Mouse (Mus musculus) liver, adult 2 months (tissue): ENCODE measurements around the gene Ush1g. TPM values are rescaled to one million over a fixed set of nuclear protein-coding genes. Genes with fewer than 3 reads are reported as not detected.

ENCODE experiments used
- DNase-seq: peaks from one replicate; pipeline ENCODE4 v3.0.0-alpha.2; 2011; ENCODE audit warnings: low read depth, low spot score; ENCODE audit errors: extremely low read depth
- H3K27ac ChIP-seq: fragments of 200-500 bp; replicated peaks from 2 replicates; pipeline ENCODE4 v1.5.1; 2012; ENCODE audit warnings: low read depth, mild to moderate bottlenecking, control low read depth, inconsistent platforms, low read length; ENCODE audit not compliant: insufficient read depth
- H3K27me3 ChIP-seq: fragments of 200-500 bp; 2 replicates; pipeline ENCODE4 v1.6.1; 2012; ENCODE audit warnings: mild to moderate bottlenecking, moderate library complexity, low read length, inconsistent platforms; ENCODE audit not compliant: control insufficient read depth, insufficient read depth
- H3K36me3 ChIP-seq: fragments of 200-500 bp; 2 replicates; pipeline ENCODE4 v1.6.1; 2012; ENCODE audit warnings: low read length, inconsistent platforms; ENCODE audit not compliant: control insufficient read depth, insufficient read depth
- H3K4me1 ChIP-seq: fragments of 200-500 bp; 2 replicates; pipeline ENCODE4 v1.6.1; 2011; ENCODE audit warnings: low read length; ENCODE audit not compliant: control insufficient read depth, insufficient read depth
- H3K4me3 ChIP-seq: fragments of 200-500 bp; 2 replicates; pipeline ENCODE4 v1.5.1; 2011; ENCODE audit warnings: low read depth, mild to moderate bottlenecking, control low read depth, low read length, moderate library complexity; ENCODE audit not compliant: insufficient read depth
- H3K79me2 ChIP-seq: fragments of 200-500 bp; 2 replicates; pipeline ENCODE4 v1.6.1; 2012; ENCODE audit warnings: inconsistent platforms, mild to moderate bottlenecking, low read length, moderate library complexity; ENCODE audit not compliant: control insufficient read depth, insufficient read depth
- H3K9ac ChIP-seq: fragments of 200-500 bp; 2 replicates; pipeline ENCODE4 v1.6.1; 2012; ENCODE audit warnings: low read depth, mild to moderate bottlenecking, control low read depth, inconsistent platforms, low read length
- CTCF ChIP-seq: fragments of 200-500 bp; IDR thresholded peaks from 2 replicates; pipeline ENCODE4 v1.5.1; 2011; ENCODE audit warnings: low read depth, low read length, control low read depth
- POLR2A ChIP-seq: fragments of 200-500 bp; IDR thresholded peaks from 2 replicates; pipeline ENCODE4 v1.6.1; 2011; ENCODE audit warnings: low read length, control low read depth; ENCODE audit not compliant: insufficient read depth; ENCODE audit errors: extremely low read depth
- WGBS: fragments of 180-500 bp; shearing (Covaris S2); methylation state at CpG from one replicate; pipeline ENCODE4 v1.1.7; 2018; 5-methylcytosine and 5-hydroxymethylcytosine counted together
- polyA plus RNA-seq: library from polyadenylated mRNA; depleted of rRNA; stranded (reverse); fragments of >200 nt; gene quantifications from 2 replicates; pipeline ENCODE4 v1.2.3, GENCODE M21; 2012
- total RNA-seq: library from RNA; depleted of rRNA; stranded (reverse); fragments of >200 nt; gene quantifications from 2 replicates; pipeline ENCODE4 v1.2.3, GENCODE M21; 2014

Ush1g gene
- total and polyA plus RNA-seq, 2 experiments: 0.28 to 0.50 TPM

GRCm38 (mm10) chr11:115353375-115353774 is 31.5 kb upstream of the Ush1g start:
- Histone ChIP-seq H3K4me3 (no peak overlapping the region), H3K27me3 (no peaks in the 10 kb centered on the region), H3K9ac (no peak overlapping the region), H3K79me2 (no peaks in the 10 kb centered on the region), H3K4me1 (no peaks in the 10 kb centered on the region), H3K27ac (no peak overlapping the region), H3K36me3 (no peaks in the 10 kb centered on the region)
- WGBS: 88% methylated on average over 5 of the region's 5 CpGs
- no peak for DNase-seq
- TF ChIP-seq POLR2A (no peak), CTCF (no peak)

GRCm38 (mm10) chr11:115349976-115350375 is 28.1 kb upstream of the Ush1g start:
- DNase-seq: no peak
- no peaks in the 10 kb centered on the region for H3K4me1 ChIP-seq
- H3K27me3 ChIP-seq: no peaks in the 10 kb centered on the region
- 53% methylated on average over 4 of the region's 4 CpGs for WGBS
- TF ChIP-seq CTCF (no peak), POLR2A (no peak)
- no peak overlapping the region for H3K4me3 ChIP-seq
- H3K36me3 ChIP-seq: no peaks in the 10 kb centered on the region
- no peak overlapping the region for H3K9ac ChIP-seq
- no peak overlapping the region for H3K27ac ChIP-seq
- no peaks in the 10 kb centered on the region for H3K79me2 ChIP-seq

DNA sequence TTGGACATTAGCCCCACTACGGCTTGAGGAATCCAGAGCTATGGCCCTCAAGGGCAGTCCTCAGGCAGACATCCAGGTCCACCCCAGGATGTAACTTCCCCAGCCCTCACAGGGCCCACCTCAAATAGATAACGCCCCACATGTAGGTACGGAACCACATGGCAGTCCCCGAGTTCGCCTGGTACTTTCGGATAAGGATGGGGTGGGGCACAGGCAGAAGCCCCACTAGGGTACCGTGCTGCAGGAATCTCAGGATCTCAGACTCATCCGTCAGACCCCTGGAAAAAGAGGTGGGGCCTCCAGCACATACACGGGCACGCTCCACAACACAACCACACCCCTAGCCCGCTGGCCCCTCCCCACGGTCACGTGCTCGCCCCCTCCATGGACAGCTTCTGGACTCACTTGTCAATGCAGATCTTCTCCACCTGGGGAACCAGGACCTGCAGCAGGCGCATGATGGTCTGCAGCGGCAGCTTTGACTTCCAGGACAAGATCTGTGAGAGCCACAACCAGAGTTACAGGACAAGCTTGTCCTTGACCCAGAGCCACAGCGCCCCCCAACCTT is 26.9 kb upstream of the Ush1g start:
- Histone ChIP-seq H3K36me3 (no peaks in the 10 kb centered on the region), H3K4me3 (no peak overlapping the region), H3K27me3 (peaks cover 7% of the 10 kb centered on the region; the same call in 1 of the 2 replicates), H3K9ac (no peak overlapping the region), H3K27ac (no peak overlapping the region), H3K79me2 (no peaks in the 10 kb centered on the region), H3K4me1 (no peaks in the 10 kb centered on the region)
- DNase-seq: no peak
- WGBS: 58% methylated on average over 17 of the region's 17 CpGs
- TF ChIP-seq POLR2A (no peak), CTCF (no peak)

- H3K27me3 ChIP-seq: peaks cover 7% of the 10 kb centered on the region; the same call in 1 of the 2 replicates
- TF ChIP-seq CTCF (no peak), POLR2A (no peak)
- no peak overlapping the region for H3K9ac ChIP-seq
- DNase-seq: no peak
- 57% methylated on average over 7 of the region's 7 CpGs for WGBS
- H3K4me3 ChIP-seq: no peak overlapping the region
- H3K27ac ChIP-seq: no peak overlapping the region
- no peaks in the 10 kb centered on the region for H3K36me3 ChIP-seq
- no peaks in the 10 kb centered on the region for H3K79me2 ChIP-seq
- H3K4me1 ChIP-seq: no peaks in the 10 kb centered on the region
Measured at GRCm38 (mm10) chr11:115345515-115345914, 23.7 kb upstream of the Ush1g start.

GRCm38 (mm10) chr11:115344967-115345366 is 23.1 kb upstream of the Ush1g start:
- no peaks in the 10 kb centered on the region for H3K36me3 ChIP-seq
- H3K4me1 ChIP-seq: no peaks in the 10 kb centered on the region
- H3K9ac ChIP-seq: no peak overlapping the region
- no peaks in the 10 kb centered on the region for H3K79me2 ChIP-seq
- WGBS: 22% methylated on average over 12 of the region's 12 CpGs
- TF ChIP-seq POLR2A (no peak), CTCF (no peak)
- no peak overlapping the region for H3K4me3 ChIP-seq
- no peak overlapping the region for H3K27ac ChIP-seq
- DNase-seq: no peak
- H3K27me3 ChIP-seq: peaks cover 7% of the 10 kb centered on the region; the same call in 1 of the 2 replicates

GRCm38 (mm10) chr11:115341866-115342265 is 20.0 kb upstream of the Ush1g start:
- Histone ChIP-seq H3K4me1 (no peaks in the 10 kb centered on the region), H3K79me2 (no peaks in the 10 kb centered on the region), H3K36me3 (no peaks in the 10 kb centered on the region), H3K4me3 (no peak overlapping the region), H3K9ac (no peak overlapping the region), H3K27ac (no peak overlapping the region), H3K27me3 (peaks cover 7% of the 10 kb centered on the region; the same call in 1 of the 2 replicates)
- no peak for TF ChIP-seq POLR2A
- DNase-seq: no peak
- 60% methylated on average over 6 of the region's 6 CpGs for WGBS
